In the genomic region with DNA sequence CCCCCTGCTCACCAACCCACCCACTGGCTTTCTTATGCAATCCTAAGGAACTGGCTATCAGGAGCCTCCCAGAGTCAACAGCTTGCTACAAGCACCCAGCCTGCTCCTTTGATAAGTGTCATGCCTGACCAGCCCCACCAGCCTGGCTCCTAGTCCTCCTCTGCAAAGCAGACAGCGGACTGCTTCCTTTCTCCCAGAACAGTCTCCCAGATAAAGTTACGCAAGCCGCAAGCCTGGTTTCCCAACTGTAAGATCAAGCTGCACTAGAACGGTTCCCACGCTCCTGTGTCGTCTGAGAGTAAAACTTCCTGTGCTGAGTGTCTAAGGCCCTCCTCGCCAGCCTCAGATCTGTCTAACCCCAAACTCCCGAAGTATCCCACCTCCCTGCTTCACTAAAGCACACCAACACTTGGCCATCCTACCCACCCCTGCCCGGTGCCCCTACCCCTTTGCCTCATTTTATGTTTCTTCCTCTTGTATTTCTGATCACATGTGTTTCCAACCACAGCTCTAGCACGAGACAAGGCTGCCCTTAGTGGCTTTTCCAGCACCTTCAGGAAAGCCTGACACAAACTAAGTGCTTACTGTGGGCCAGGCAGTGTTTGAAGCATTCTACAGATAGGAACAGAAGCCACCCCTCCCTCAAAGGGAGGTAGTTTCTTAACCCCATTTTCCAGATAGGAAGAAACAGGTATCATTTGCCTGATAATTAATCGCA, we compare ENCODE assay signal across 8 mouse cellular contexts. TPM values are rescaled to one million over a fixed set of nuclear protein-coding genes. Genes with fewer than 3 reads are reported as not detected.
DNase-seq lines count a peak whose midpoint lies in the region; ATAC-seq lines count a peak whose summit lies in the region.

No protein-coding gene starts in this region.

- H3K9me3 ChIP-seq in embryonic facial prominence, embryonic 10.5 days, result no peaks in the 10 kb centered on the region
- no peaks in the 10 kb centered on the region for H3K9me3 ChIP-seq in intestine, embryonic 14.5 days (ENCODE audit: control insufficient read depth, low read length)
- no peaks in the 10 kb centered on the region for H3K9me3 ChIP-seq in lung, embryonic 15.5 days
- no peaks in the 10 kb centered on the region for H3K9me3 ChIP-seq in hindbrain, embryonic 11.5 days (ENCODE audit: control insufficient read depth, low read length)
- no peaks in the 10 kb centered on the region for H3K9me3 ChIP-seq in midbrain, embryonic 13.5 days

- H3K9ac ChIP-seq in intestine, embryonic 14.5 days (ENCODE audit: low read length), result no peak overlapping the region
- H3K9ac ChIP-seq in lung, embryonic 15.5 days, result no peak overlapping the region
- H3K9ac ChIP-seq in hindbrain, embryonic 11.5 days (ENCODE audit: low read depth, low read length), result no peak overlapping the region
- no peak overlapping the region for H3K9ac ChIP-seq in midbrain, embryonic 13.5 days (replicated peaks)

- H3K27ac ChIP-seq in embryonic facial prominence, embryonic 10.5 days (replicated peaks), result no peak overlapping the region
- peak overlapping the region; percentile 54; the same call in 1 of the 2 replicates for H3K27ac ChIP-seq in intestine, embryonic 14.5 days (ENCODE audit: low read depth)
- peak overlapping the region; percentile 48 for H3K27ac ChIP-seq in lung, embryonic 15.5 days
- no peak overlapping the region for H3K27ac ChIP-seq in hindbrain, embryonic 11.5 days (ENCODE audit: low read depth, low read length)
- H3K27ac ChIP-seq in midbrain, embryonic 13.5 days, result no peak overlapping the region

- no peak overlapping the region for H3K4me3 ChIP-seq in embryonic facial prominence, embryonic 10.5 days
- no peak overlapping the region for H3K4me3 ChIP-seq in intestine, embryonic 14.5 days (ENCODE audit: low read depth, low read length)
- no peak overlapping the region for H3K4me3 ChIP-seq in lung, embryonic 15.5 days
- no peak overlapping the region for H3K4me3 ChIP-seq in hindbrain, embryonic 11.5 days (ENCODE audit: low read depth, low read length)
- no peak overlapping the region for H3K4me3 ChIP-seq in midbrain, embryonic 13.5 days (replicated peaks)

- peak; percentile 59 for ATAC-seq in CD4-positive, CD25-positive, alpha-beta regulatory T cell, adult 4 months
- peak; percentile 42 for ATAC-seq in intestine, embryonic 14.5 days (replicated peaks; ENCODE audit: low FRiP score, low TSS enrichment, low read depth)
- ATAC-seq in lung, embryonic 15.5 days (ENCODE audit: borderline replicate concordance, extremely low read depth, low FRiP score, low TSS enrichment), result peak; percentile 84
- no peak for ATAC-seq in hindbrain, embryonic 11.5 days (ENCODE audit: low FRiP score)
- no peak for ATAC-seq in midbrain, embryonic 13.5 days

- no peaks in the 10 kb centered on the region for H3K36me3 ChIP-seq in embryonic facial prominence, embryonic 10.5 days (replicated peaks)
- no peaks in the 10 kb centered on the region for H3K36me3 ChIP-seq in intestine, embryonic 14.5 days (ENCODE audit: control insufficient read depth, insufficient read depth, low read length)
- H3K36me3 ChIP-seq in lung, embryonic 15.5 days, result no peaks in the 10 kb centered on the region
- no peaks in the 10 kb centered on the region for H3K36me3 ChIP-seq in hindbrain, embryonic 11.5 days (ENCODE audit: control insufficient read depth, insufficient read depth, low read length)
- no peaks in the 10 kb centered on the region for H3K36me3 ChIP-seq in midbrain, embryonic 13.5 days

- WGBS in embryonic facial prominence, embryonic 10.5 days, result 37% methylated on average over 11 of the region's 11 CpGs
- 25% methylated on average over 11 of the region's 11 CpGs for WGBS in intestine, embryonic 14.5 days
- 13% methylated on average over 11 of the region's 11 CpGs for WGBS in lung, embryonic 15.5 days
- WGBS in hindbrain, embryonic 11.5 days, result 46% methylated on average over 11 of the region's 11 CpGs
- 55% methylated on average over 11 of the region's 11 CpGs for WGBS in midbrain, embryonic 13.5 days

- peak; percentile 60 for DNase-seq in adrenal gland, adult 2 months
- no peak for DNase-seq in adrenal gland, adult 18-20 months (ENCODE audit: low spot score in 2 of 2)
- peak; percentile 14 for DNase-seq in embryonic facial prominence, embryonic 10.5 days (ENCODE audit: low spot score)
- DNase-seq in intestine, embryonic 14.5 days (ENCODE audit: low spot score), result peak; percentile 59
- DNase-seq in hindbrain, embryonic 11.5 days (ENCODE audit: low spot score), result no peak

- H3K4me1 ChIP-seq in embryonic facial prominence, embryonic 10.5 days, result peaks cover 3% of the 10 kb centered on the region; the same call in 1 of the 2 replicates
- peaks cover 6% of the 10 kb centered on the region; the same call in 1 of the 2 replicates for H3K4me1 ChIP-seq in intestine, embryonic 14.5 days (replicated peaks; ENCODE audit: control insufficient read depth, insufficient read depth, low read length)
- H3K4me1 ChIP-seq in lung, embryonic 15.5 days, result peaks cover 13% of the 10 kb centered on the region
- H3K4me1 ChIP-seq in hindbrain, embryonic 11.5 days (replicated peaks; ENCODE audit: control insufficient read depth, insufficient read depth, low read length), result no peaks in the 10 kb centered on the region
- no peaks in the 10 kb centered on the region for H3K4me1 ChIP-seq in midbrain, embryonic 13.5 days (replicated peaks)

- H3K4me2 ChIP-seq in intestine, embryonic 14.5 days (ENCODE audit: low read length), result no peak overlapping the region
- H3K4me2 ChIP-seq in lung, embryonic 15.5 days, result peak overlapping the region; percentile 18; the same call in 1 of the 2 replicates
- H3K4me2 ChIP-seq in hindbrain, embryonic 11.5 days (replicated peaks; ENCODE audit: low read depth, low read length), result no peak overlapping the region
- no peak overlapping the region for H3K4me2 ChIP-seq in midbrain, embryonic 13.5 days (replicated peaks)

- no peaks in the 10 kb centered on the region for H3K27me3 ChIP-seq in embryonic facial prominence, embryonic 10.5 days (replicated peaks; ENCODE audit: low read depth, poor library complexity, severe bottlenecking)
- H3K27me3 ChIP-seq in intestine, embryonic 14.5 days (replicated peaks; ENCODE audit: control insufficient read depth, insufficient read depth, low read length), result no peaks in the 10 kb centered on the region
- H3K27me3 ChIP-seq in lung, embryonic 15.5 days, result no peaks in the 10 kb centered on the region
- no peaks in the 10 kb centered on the region for H3K27me3 ChIP-seq in hindbrain, embryonic 11.5 days (ENCODE audit: control insufficient read depth, insufficient read depth, low read length)
- no peaks in the 10 kb centered on the region for H3K27me3 ChIP-seq in midbrain, embryonic 13.5 days

RNA-seq across cellular contexts. Expression of gene Vps13d, which starts 5.3 kb away (rescaled TPM):
- total RNA-seq in adrenal gland, adult 2 months (2021), result 10 to 100 TPM; 49.7 to 56.2 TPM
- polyA plus RNA-seq in adrenal gland, adult 2 months (2012; rRNA removed), result 10.2 and 13.3 TPM in 2 replicates
- total RNA-seq in adrenal gland, adult 18-20 months (2021), result 10 to 100 TPM; 48.1 to 71.3 TPM
- 10 to 100 TPM; 19.0 to 20.6 TPM for polyA plus RNA-seq in CD4-positive, CD25-positive, alpha-beta regulatory T cell, adult 4 months (2017; shearing (Covaris generic))
- 4.5 and 5.2 TPM in 2 replicates for polyA plus RNA-seq in embryonic facial prominence, embryonic 10.5 days (2016; fragmentation: Nextera tagmentation; extraction: Ambion mirVana)
- polyA plus RNA-seq in intestine, embryonic 14.5 days (2014; fragmentation: Nextera tagmentation; extraction: Ambion mirVana), result 14.1 and 15.5 TPM in 2 replicates
- polyA plus RNA-seq in lung, embryonic 15.5 days (2015; fragmentation: Nextera tagmentation; extraction: Ambion mirVana), result 6.1 and 6.7 TPM in 2 replicates
- 10.6 and 15.2 TPM in 2 replicates for polyA plus RNA-seq in hindbrain, embryonic 11.5 days (2014; fragmentation: Nextera tagmentation; extraction: Ambion mirVana)
- polyA plus RNA-seq in midbrain, embryonic 13.5 days (2015; fragmentation: Nextera tagmentation; extraction: Ambion mirVana), result 8.1 and 9.4 TPM in 2 replicates

RNA-seq across cellular contexts. Expression of gene Tnfrsf1b, which starts 46.5 kb away (rescaled TPM):
- 10 to 100 TPM in 1 of 2 experiments, 1 to 10 TPM in 1; 6.9 to 10.6 TPM for total RNA-seq in adrenal gland, adult 2 months (2021)
- 13.2 and 14.7 TPM in 2 replicates for polyA plus RNA-seq in adrenal gland, adult 2 months (2012; rRNA removed)
- 10 to 100 TPM in 1 of 2 experiments, 1 to 10 TPM in 1; 8.5 to 18.4 TPM for total RNA-seq in adrenal gland, adult 18-20 months (2021)
- 100 to 1,000 TPM; 115 to 174 TPM for polyA plus RNA-seq in CD4-positive, CD25-positive, alpha-beta regulatory T cell, adult 4 months (2017; shearing (Covaris generic))
- polyA plus RNA-seq in embryonic facial prominence, embryonic 10.5 days (2016; fragmentation: Nextera tagmentation; extraction: Ambion mirVana), result 1.6 and 1.9 TPM in 2 replicates
- 5.7 and 6.9 TPM in 2 replicates for polyA plus RNA-seq in intestine, embryonic 14.5 days (2014; fragmentation: Nextera tagmentation; extraction: Ambion mirVana)
- 4.5 and 5.2 TPM in 2 replicates for polyA plus RNA-seq in lung, embryonic 15.5 days (2015; fragmentation: Nextera tagmentation; extraction: Ambion mirVana)
- polyA plus RNA-seq in hindbrain, embryonic 11.5 days (2014; fragmentation: Nextera tagmentation; extraction: Ambion mirVana), result 1.6 and 1.8 TPM in 2 replicates
- polyA plus RNA-seq in midbrain, embryonic 13.5 days (2015; fragmentation: Nextera tagmentation; extraction: Ambion mirVana), result 1.8 and 2.0 TPM in 2 replicates

Comparison
In these comparisons a context has a peak if more than half of its experiments do, and no peak if none do; other contexts are left out.
1. DNase-seq: peak in adrenal gland, adult 2 months (single experiment), embryonic facial prominence, embryonic 10.5 days (single experiment) and intestine, embryonic 14.5 days (single experiment); none in adrenal gland, adult 18-20 months (0 of 2) and hindbrain, embryonic 11.5 days (single experiment).
2. ATAC-seq: peak in CD4-positive, CD25-positive, alpha-beta regulatory T cell, adult 4 months (single experiment), intestine, embryonic 14.5 days (single experiment) and lung, embryonic 15.5 days (single experiment); none in hindbrain, embryonic 11.5 days (single experiment) and midbrain, embryonic 13.5 days (single experiment).
3. H3K27ac ChIP-seq: peak in intestine, embryonic 14.5 days (single experiment) and lung, embryonic 15.5 days (single experiment); none in embryonic facial prominence, embryonic 10.5 days (single experiment), hindbrain, embryonic 11.5 days (single experiment) and midbrain, embryonic 13.5 days (single experiment).